Mouse (Mus musculus) midbrain, embryonic 10.5 days (tissue): ENCODE results near the gene Dhrs2. TPM values are rescaled to one million over a fixed set of nuclear protein-coding genes. Genes with fewer than 3 reads are reported as not detected.

Experiments
- DNase-seq: peaks from one replicate; pipeline ENCODE4 v3.0.0-alpha.2; 2017; ENCODE audit warnings: low spot score
- H3K27ac ChIP-seq: fragments of 300-500 bp; sonication (generic); replicated peaks from 2 replicates; pipeline ENCODE4 v1.5.1; 2016; ENCODE audit warnings: mild to moderate bottlenecking
- H3K27me3 ChIP-seq: fragments of 300-500 bp; sonication (generic); 2 replicates; pipeline ENCODE4 v1.6.1; 2016; ENCODE audit warnings: low read depth, mild to moderate bottlenecking; ENCODE audit not compliant: poor library complexity, severe bottlenecking
- H3K36me3 ChIP-seq: fragments of 300-500 bp; sonication (generic); 2 replicates; pipeline ENCODE4 v1.6.1; 2016; ENCODE audit warnings: mild to moderate bottlenecking, moderate library complexity
- H3K4me1 ChIP-seq: fragments of 300-500 bp; sonication (generic); 2 replicates; pipeline ENCODE4 v1.6.1; 2016
- H3K4me3 ChIP-seq: fragments of 300-500 bp; sonication (generic); 2 replicates; pipeline ENCODE4 v1.5.1; 2016; ENCODE audit warnings: mild to moderate bottlenecking, moderate library complexity
- H3K9me3 ChIP-seq: fragments of 300-500 bp; sonication (generic); replicated peaks from 2 replicates; pipeline ENCODE4 v1.6.1; 2016; ENCODE audit warnings: mild to moderate bottlenecking
- WGBS: fragments of 180-500 bp; shearing (Covaris S2); methylation state at CpG from one replicate; pipeline ENCODE4 v1.1.7; 2016; 5-methylcytosine and 5-hydroxymethylcytosine counted together
- polyA plus RNA-seq: library from polyadenylated mRNA; unstranded; fragments of >200 nt; fragmentation: Nextera tagmentation; extraction: Ambion mirVana; gene quantifications from 2 replicates; pipeline ENCODE4 v1.2.1, GENCODE M21; 2016

Dhrs2 gene
- polyA plus RNA-seq, 1 experiment from 2014 or later, result not detected

- Histone ChIP-seq H3K36me3 (no peaks in the 10 kb centered on the region), H3K9me3 (no peaks in the 10 kb centered on the region), H3K4me3 (no peak overlapping the region), H3K4me1 (peaks cover 12% of the 10 kb centered on the region), H3K27ac (no peak overlapping the region), H3K27me3 (no peaks in the 10 kb centered on the region)
- DNase-seq, result no peak
- 77% methylated on average over 4 of the region's 4 CpGs for WGBS
These were observed 51.2 kb downstream of the Dhrs2 start for GRCm38 (mm10) chr14:55273023-55273422.

GRCm38 (mm10) chr14:55274810-55275209, 53.0 kb downstream of the Dhrs2 start:
- Histone ChIP-seq H3K27ac (no peak overlapping the region), H3K36me3 (no peaks in the 10 kb centered on the region), H3K4me1 (peaks cover 9% of the 10 kb centered on the region), H3K9me3 (no peaks in the 10 kb centered on the region), H3K4me3 (no peak overlapping the region), H3K27me3 (no peaks in the 10 kb centered on the region)
- DNase-seq, result no peak
- 95% methylated on average over 6 of the region's 6 CpGs for WGBS

GRCm38 (mm10) chr14:55279322-55280069, 57.7 kb downstream of the Dhrs2 start:
- DNase-seq, result no peak
- 90% methylated on average over 7 of the region's 7 CpGs for WGBS
- peaks cover 9% of the 10 kb centered on the region for H3K4me1 ChIP-seq
- H3K27ac ChIP-seq, result no peak overlapping the region
- no peaks in the 10 kb centered on the region for H3K36me3 ChIP-seq
- no peak overlapping the region for H3K4me3 ChIP-seq
- H3K9me3 ChIP-seq, result no peaks in the 10 kb centered on the region
- H3K27me3 ChIP-seq, result no peaks in the 10 kb centered on the region

Other genes with a start within 250 kb of the Dhrs2 start
- not detected in 2 replicates for gene Gm17428, start 245.1 kb upstream of the Dhrs2 start, polyA plus RNA-seq
- 0.70 and 0.96 TPM in 2 replicates for gene Myh7, start 227.4 kb upstream of the Dhrs2 start, polyA plus RNA-seq
- 89.3 and 91.6 TPM in 2 replicates for gene Ngdn, start 206.6 kb upstream of the Dhrs2 start, polyA plus RNA-seq
- 7.6 and 12.5 TPM in 2 replicates for gene Zfhx2, start 129.7 kb upstream of the Dhrs2 start, polyA plus RNA-seq
- gene Thtpa, start 127.2 kb upstream of the Dhrs2 start, polyA plus RNA-seq, result 28.1 and 30.8 TPM in 2 replicates
- gene Ap1g2, start 115.4 kb upstream of the Dhrs2 start, polyA plus RNA-seq, result 12.7 and 15.0 TPM in 2 replicates
- 0.53 and 1.2 TPM in 2 replicates for gene Jph4, start 105.1 kb upstream of the Dhrs2 start, polyA plus RNA-seq